Mouse (Mus musculus): Measurements from ENCODE around the gene Gmppa. TPM values are rescaled to one million over a fixed set of nuclear protein-coding genes. Genes with fewer than 3 reads are reported as not detected.

Gene Gmppa
- polyA plus RNA-seq, 1 experiment: 78.8 TPM

- TF ChIP-seq CEBPB (IDR thresholded peaks at IDR 0.05; ENCODE audit: low read depth): no peak
- TF ChIP-seq MYOD1 (IDR thresholded peaks at IDR 0.05; ENCODE audit: control insufficient read depth, insufficient read length, low read depth): no peak
- TF ChIP-seq CTCF (IDR thresholded peaks at IDR 0.05; ENCODE audit: control insufficient read depth, insufficient read depth, insufficient read length): no peak
- TF ChIP-seq MYOG (IDR thresholded peaks at IDR 0.05; ENCODE audit: control insufficient read depth, extremely low read depth, insufficient read length): no peak
- TF ChIP-seq FOSL1 (IDR thresholded peaks at IDR 0.05; ENCODE audit: insufficient read depth, low read length, poor library complexity, severe bottlenecking): no peak
- Histone ChIP-seq H3K36me3 (ENCODE audit: control insufficient read depth, insufficient read depth) (peaks cover 45% of the 10 kb centered on the region), H3ac (ENCODE audit: control insufficient read depth, insufficient read length, low read depth) (no peak overlapping the region), H3K79me3 (ENCODE audit: low read depth) (no peaks in the 10 kb centered on the region), H3K27me3 (ENCODE audit: control insufficient read depth, insufficient read depth, insufficient read length) (no peaks in the 10 kb centered on the region), H3K4me3 (ENCODE audit: insufficient read depth, poor library complexity, severe bottlenecking) (no peak overlapping the region), H3K79me2 (ENCODE audit: control insufficient read depth, insufficient read depth) (no peaks in the 10 kb centered on the region)
Observed at GRCm38 (mm10) chr1:75405547-75405946, 30.2 kb upstream of the Gmppa start.

GRCm38 (mm10) chr1:75406173-75406572 lies 29.6 kb upstream of the Gmppa start:
- no peaks in the 10 kb centered on the region for H3K27me3 ChIP-seq (ENCODE audit: control insufficient read depth, insufficient read depth, insufficient read length)
- TF ChIP-seq MYOD1 (IDR thresholded peaks at IDR 0.05; ENCODE audit: control insufficient read depth, insufficient read length, low read depth) (no peak), MAX (IDR thresholded peaks at IDR 0.05) (no peak), USF1 (IDR thresholded peaks at IDR 0.05; ENCODE audit: low read depth) (no peak), MYOG (IDR thresholded peaks at IDR 0.05; ENCODE audit: control insufficient read depth, extremely low read depth, insufficient read length) (no peak), FOSL1 (IDR thresholded peaks at IDR 0.05; ENCODE audit: insufficient read depth, low read length, poor library complexity, severe bottlenecking) (no peak), CTCF (IDR thresholded peaks at IDR 0.05; ENCODE audit: control insufficient read depth, insufficient read depth, insufficient read length) (no peak), CEBPB (IDR thresholded peaks at IDR 0.05; ENCODE audit: low read depth) (no peak)
- H3K79me3 ChIP-seq (ENCODE audit: low read depth): no peaks in the 10 kb centered on the region
- peaks cover 40% of the 10 kb centered on the region for H3K36me3 ChIP-seq (ENCODE audit: control insufficient read depth, insufficient read depth)
- H3K79me2 ChIP-seq (ENCODE audit: control insufficient read depth, insufficient read depth): no peaks in the 10 kb centered on the region
- H3K4me3 ChIP-seq (ENCODE audit: insufficient read depth, poor library complexity, severe bottlenecking): no peak overlapping the region
- H3ac ChIP-seq (ENCODE audit: control insufficient read depth, insufficient read length, low read depth): no peak overlapping the region

DNA sequence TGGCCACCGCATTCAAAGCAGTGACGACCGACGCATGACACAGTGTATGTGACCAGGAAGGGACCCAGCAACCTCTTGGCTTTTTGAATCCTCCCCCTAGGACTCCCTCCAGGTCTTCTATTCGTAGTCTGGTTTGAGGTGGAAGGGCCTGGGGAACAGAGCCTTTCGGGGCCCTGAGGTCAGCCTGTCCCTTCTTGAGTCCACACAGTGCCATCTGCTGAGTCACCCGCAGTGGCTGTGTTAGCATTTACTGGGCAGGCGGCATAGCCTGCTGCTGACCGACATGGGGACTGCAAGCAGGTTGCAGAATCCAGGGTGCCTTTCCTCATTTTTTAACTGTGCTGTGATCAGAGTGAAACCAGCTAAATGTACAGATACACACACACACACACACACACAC lies 28.7 kb upstream of the Gmppa start:
- Histone ChIP-seq H3K27me3 (ENCODE audit: control insufficient read depth, insufficient read depth, insufficient read length) (no peaks in the 10 kb centered on the region), H3K79me2 (ENCODE audit: control insufficient read depth, insufficient read depth) (no peaks in the 10 kb centered on the region), H3K4me3 (ENCODE audit: insufficient read depth, poor library complexity, severe bottlenecking) (no peak overlapping the region), H3K79me3 (ENCODE audit: low read depth) (no peaks in the 10 kb centered on the region), H3ac (ENCODE audit: control insufficient read depth, insufficient read length, low read depth) (no peak overlapping the region), H3K36me3 (ENCODE audit: control insufficient read depth, insufficient read depth) (peaks cover 38% of the 10 kb centered on the region)
- TF ChIP-seq MAX (IDR thresholded peaks at IDR 0.05): no peak
- no peak for TF ChIP-seq CTCF (IDR thresholded peaks at IDR 0.05; ENCODE audit: control insufficient read depth, insufficient read depth, insufficient read length)
- TF ChIP-seq FOSL1 (IDR thresholded peaks at IDR 0.05; ENCODE audit: insufficient read depth, low read length, poor library complexity, severe bottlenecking): no peak
- no peak for TF ChIP-seq MYOG (IDR thresholded peaks at IDR 0.05; ENCODE audit: control insufficient read depth, extremely low read depth, insufficient read length)
- no peak for TF ChIP-seq MYOD1 (IDR thresholded peaks at IDR 0.05; ENCODE audit: control insufficient read depth, insufficient read length, low read depth)
- TF ChIP-seq USF1 (IDR thresholded peaks at IDR 0.05; ENCODE audit: low read depth): no peak
- TF ChIP-seq CEBPB (IDR thresholded peaks at IDR 0.05; ENCODE audit: low read depth): no peak

GRCm38 (mm10) chr1:75408210-75408609 lies 27.5 kb upstream of the Gmppa start:
- Histone ChIP-seq H3K27me3 (ENCODE audit: control insufficient read depth, insufficient read depth, insufficient read length) (no peaks in the 10 kb centered on the region), H3K36me3 (ENCODE audit: control insufficient read depth, insufficient read depth) (peaks cover 36% of the 10 kb centered on the region), H3K79me2 (ENCODE audit: control insufficient read depth, insufficient read depth) (no peaks in the 10 kb centered on the region), H3ac (ENCODE audit: control insufficient read depth, insufficient read length, low read depth) (no peak overlapping the region), H3K79me3 (ENCODE audit: low read depth) (no peaks in the 10 kb centered on the region), H3K4me3 (ENCODE audit: insufficient read depth, poor library complexity, severe bottlenecking) (no peak overlapping the region)
- TF ChIP-seq USF1 (IDR thresholded peaks at IDR 0.05; ENCODE audit: low read depth) (no peak), MAX (IDR thresholded peaks at IDR 0.05) (no peak), MYOG (IDR thresholded peaks at IDR 0.05; ENCODE audit: control insufficient read depth, extremely low read depth, insufficient read length) (no peak), CEBPB (IDR thresholded peaks at IDR 0.05; ENCODE audit: low read depth) (no peak), MYOD1 (IDR thresholded peaks at IDR 0.05; ENCODE audit: control insufficient read depth, insufficient read length, low read depth) (no peak), FOSL1 (IDR thresholded peaks at IDR 0.05; ENCODE audit: insufficient read depth, low read length, poor library complexity, severe bottlenecking) (no peak)

- H3K27me3 ChIP-seq (ENCODE audit: control insufficient read depth, insufficient read depth, insufficient read length): no peaks in the 10 kb centered on the region
- H3K79me2 ChIP-seq (ENCODE audit: control insufficient read depth, insufficient read depth): no peaks in the 10 kb centered on the region
- H3ac ChIP-seq (ENCODE audit: control insufficient read depth, insufficient read length, low read depth): no peak overlapping the region
- no peak overlapping the region for H3K4me3 ChIP-seq (ENCODE audit: insufficient read depth, poor library complexity, severe bottlenecking)
- H3K79me3 ChIP-seq (ENCODE audit: low read depth): no peaks in the 10 kb centered on the region
- TF ChIP-seq FOSL1 (IDR thresholded peaks at IDR 0.05; ENCODE audit: insufficient read depth, low read length, poor library complexity, severe bottlenecking) (no peak), MAX (IDR thresholded peaks at IDR 0.05) (no peak), USF1 (IDR thresholded peaks at IDR 0.05; ENCODE audit: low read depth) (no peak), MYOD1 (IDR thresholded peaks at IDR 0.05; ENCODE audit: control insufficient read depth, insufficient read length, low read depth) (no peak), MYOG (IDR thresholded peaks at IDR 0.05; ENCODE audit: control insufficient read depth, extremely low read depth, insufficient read length) (no peak), CTCF (IDR thresholded peaks at IDR 0.05; ENCODE audit: control insufficient read depth, insufficient read depth, insufficient read length) (no peak), CEBPB (IDR thresholded peaks at IDR 0.05; ENCODE audit: low read depth) (no peak)
- H3K36me3 ChIP-seq (ENCODE audit: control insufficient read depth, insufficient read depth): peaks cover 36% of the 10 kb centered on the region
Observed at GRCm38 (mm10) chr1:75409950-75410349, 25.8 kb upstream of the Gmppa start.

DNA sequence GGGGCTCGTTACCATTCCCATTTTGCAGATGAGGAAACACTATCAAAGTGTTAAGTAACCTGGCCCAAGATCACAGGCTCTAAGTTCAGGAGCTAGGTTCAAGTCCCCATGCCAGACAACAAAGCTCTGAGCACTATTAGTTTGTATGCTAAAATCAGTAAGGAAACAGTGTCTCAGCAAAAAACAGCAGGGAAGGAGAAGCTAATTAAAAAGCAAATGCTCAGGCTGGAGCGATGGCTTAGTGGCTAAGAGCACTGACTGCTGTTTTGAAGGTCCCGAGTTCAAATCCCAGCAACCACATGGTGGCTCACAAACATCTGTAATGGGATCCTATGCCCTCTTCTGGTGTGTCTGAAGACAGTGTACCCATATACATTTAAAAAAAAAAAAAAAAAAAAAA lies 23.5 kb upstream of the Gmppa start:
- Histone ChIP-seq H3K79me2 (ENCODE audit: control insufficient read depth, insufficient read depth) (no peaks in the 10 kb centered on the region), H3K79me3 (ENCODE audit: low read depth) (no peaks in the 10 kb centered on the region), H3K27me3 (ENCODE audit: control insufficient read depth, insufficient read depth, insufficient read length) (no peaks in the 10 kb centered on the region), H3K36me3 (ENCODE audit: control insufficient read depth, insufficient read depth) (peaks cover 26% of the 10 kb centered on the region), H3K4me3 (ENCODE audit: insufficient read depth, poor library complexity, severe bottlenecking) (no peak overlapping the region), H3ac (ENCODE audit: control insufficient read depth, insufficient read length, low read depth) (no peak overlapping the region)
- TF ChIP-seq CEBPB (IDR thresholded peaks at IDR 0.05; ENCODE audit: low read depth): no peak

All from C2C12 (cell line).